Mouse (Mus musculus) C2C12 (cell line): ENCODE data around the gene Cox6a2.
A peak's percentile ranks its signal among the peaks of the same experiment; 100 is the strongest.

ENCODE experiments used
- CEBPB ChIP-seq: IDR thresholded peaks from one replicate; pipeline ENCODE4 v1.6.1; 2011; ENCODE audit warnings: low read depth, mild to moderate bottlenecking, control low read depth, moderate library complexity
- CTCF ChIP-seq: IDR thresholded peaks from one replicate; pipeline ENCODE4 v1.5.1; 2011; ENCODE audit not compliant: control insufficient read depth, insufficient read depth, insufficient read length
- MYOD1 ChIP-seq: IDR thresholded peaks from one replicate; pipeline ENCODE4 v1.6.1; 2011; ENCODE audit warnings: low read depth; ENCODE audit not compliant: control insufficient read depth, insufficient read length
- MYOG ChIP-seq: IDR thresholded peaks from one replicate; pipeline ENCODE4 v1.6.1; 2011; ENCODE audit not compliant: control insufficient read depth, insufficient read length; ENCODE audit errors: extremely low read depth
- USF1 ChIP-seq: IDR thresholded peaks from one replicate; pipeline ENCODE4 v1.6.1; 2011; ENCODE audit warnings: low read depth, mild to moderate bottlenecking, control low read depth, moderate library complexity

GRCm38 (mm10) chr7:128247443-128247842 lies 41.3 kb upstream of the Cox6a2 start:
- TF ChIP-seq CTCF (peak; percentile 42), MYOD1 (no peak), USF1 (no peak), MYOG (no peak), CEBPB (no peak)
